In the genomic region with DNA sequence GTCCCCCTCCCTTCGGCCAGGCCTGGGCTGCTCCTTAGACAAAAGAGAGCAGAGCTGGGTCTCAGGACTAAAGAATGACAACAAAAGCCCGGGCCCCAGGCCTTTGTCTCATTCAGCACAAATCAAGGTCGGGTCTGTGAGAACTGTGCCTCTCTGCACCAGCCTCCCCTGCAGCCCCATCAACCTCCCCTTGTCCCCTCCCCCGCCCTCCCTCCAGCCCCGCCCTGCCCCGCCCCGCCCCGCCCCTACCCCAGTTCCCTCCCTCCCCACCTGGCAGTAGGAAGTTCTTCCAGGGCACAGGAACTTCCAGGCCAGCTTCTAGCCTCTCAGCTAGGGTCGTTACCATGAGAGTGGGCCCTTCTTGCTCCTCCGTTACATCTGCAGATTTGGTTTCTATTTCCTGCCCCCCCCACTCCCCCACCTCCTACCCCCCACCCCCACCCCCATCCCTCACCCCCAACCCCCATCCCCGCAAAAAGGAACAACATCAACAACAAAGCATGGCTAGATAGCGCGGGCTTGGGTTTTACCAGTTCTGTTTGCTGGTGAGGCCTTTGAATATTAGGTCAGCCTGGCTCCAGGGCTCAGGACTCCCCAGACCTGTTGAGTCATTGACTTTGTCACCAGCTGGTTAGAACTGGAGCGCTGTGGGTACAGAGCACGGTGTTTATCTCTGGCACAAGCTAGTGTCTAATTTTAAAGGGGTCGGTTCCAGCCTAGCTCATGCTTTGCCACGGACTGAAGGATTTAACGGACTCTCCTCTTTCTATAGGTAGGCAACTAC, we compare ENCODE assay signal across 8 mouse cellular contexts.
DNase-seq lines count a peak whose midpoint lies in the region; ATAC-seq and TF ChIP-seq lines count a peak whose summit lies in the region.

No protein-coding gene starts in this region.

- no peaks in the 10 kb centered on the region for H3K9me3 ChIP-seq in lung, embryonic 16.5 days (ENCODE audit: control insufficient read depth, low read length)
- no peaks in the 10 kb centered on the region for H3K9me3 ChIP-seq in forebrain, embryonic 11.5 days (ENCODE audit: control insufficient read depth, low read length)
- no peaks in the 10 kb centered on the region for H3K9me3 ChIP-seq in kidney, postnatal 0 days (replicated peaks; ENCODE audit: low read length)
- no peaks in the 10 kb centered on the region for H3K9me3 ChIP-seq in midbrain, embryonic 16.5 days (replicated peaks; ENCODE audit: control insufficient read depth, low read length, poor library complexity, severe bottlenecking)

- no peaks in the 10 kb centered on the region for H3K27me3 ChIP-seq in lung, embryonic 16.5 days (ENCODE audit: control insufficient read depth, insufficient read depth, low read depth, low read length)
- no peaks in the 10 kb centered on the region for H3K27me3 ChIP-seq in forebrain, embryonic 11.5 days (ENCODE audit: control insufficient read depth, insufficient read depth, low read length)
- no peaks in the 10 kb centered on the region for H3K27me3 ChIP-seq in kidney, postnatal 0 days (ENCODE audit: insufficient read depth, low read length)
- H3K27me3 ChIP-seq in midbrain, embryonic 16.5 days (ENCODE audit: control insufficient read depth, insufficient read depth, low read depth, low read length) = no peaks in the 10 kb centered on the region

- 39% methylated on average over 13 of the region's 18 CpGs for WGBS in lung, embryonic 16.5 days
- 5% methylated on average over 16 of the region's 18 CpGs for WGBS in forebrain, embryonic 11.5 days
- 23% methylated on average over 17 of the region's 18 CpGs for WGBS in kidney, postnatal 0 days
- WGBS in midbrain, embryonic 16.5 days = 10% methylated on average over 15 of the region's 18 CpGs

- H3K36me3 ChIP-seq in lung, embryonic 16.5 days (ENCODE audit: control insufficient read depth, insufficient read depth, low read length) = no peaks in the 10 kb centered on the region
- H3K36me3 ChIP-seq in forebrain, embryonic 11.5 days (ENCODE audit: control insufficient read depth, insufficient read depth, low read length) = no peaks in the 10 kb centered on the region
- H3K36me3 ChIP-seq in kidney, postnatal 0 days (ENCODE audit: insufficient read depth, low read length) = no peaks in the 10 kb centered on the region
- no peaks in the 10 kb centered on the region for H3K36me3 ChIP-seq in midbrain, embryonic 16.5 days (ENCODE audit: control insufficient read depth, insufficient read depth, low read length)

- no peak for TF ChIP-seq CTCF in kidney, postnatal 0 days (IDR thresholded peaks at IDR 0.05; ENCODE audit: low read depth)

- no peak overlapping the region for H3K4me3 ChIP-seq in lung, embryonic 16.5 days (ENCODE audit: low read length)
- H3K4me3 ChIP-seq in forebrain, embryonic 11.5 days (ENCODE audit: low read depth, low read length) = no peak overlapping the region
- H3K4me3 ChIP-seq in kidney, postnatal 0 days (replicated peaks; ENCODE audit: low read depth, low read length) = no peak overlapping the region
- no peak overlapping the region for H3K4me3 ChIP-seq in midbrain, embryonic 16.5 days (ENCODE audit: low read depth, low read length)

- ATAC-seq in lung, embryonic 16.5 days (ENCODE audit: low read depth) = peak; percentile 67
- ATAC-seq in forebrain, embryonic 11.5 days (replicated peaks; ENCODE audit: low FRiP score) = peak; percentile 97
- peak; percentile 77 for ATAC-seq in kidney, postnatal 0 days (replicated peaks; ENCODE audit: low FRiP score, low read depth)
- peak; percentile 52 for ATAC-seq in midbrain, embryonic 16.5 days

- H3K9ac ChIP-seq in lung, embryonic 16.5 days (ENCODE audit: low read length) = no peak overlapping the region
- peak overlapping the region; percentile 0 for H3K9ac ChIP-seq in forebrain, embryonic 11.5 days (ENCODE audit: low read length)
- H3K9ac ChIP-seq in kidney, postnatal 0 days (ENCODE audit: low read depth, low read length) = no peak overlapping the region
- H3K9ac ChIP-seq in midbrain, embryonic 16.5 days (ENCODE audit: low read depth, low read length) = no peak overlapping the region

- H3K4me2 ChIP-seq in lung, embryonic 16.5 days (ENCODE audit: low read depth, low read length) = peak overlapping the region; percentile 13; the same call in 1 of the 2 replicates
- peak overlapping the region; percentile 35; the same call in 1 of the 2 replicates for H3K4me2 ChIP-seq in forebrain, embryonic 11.5 days (ENCODE audit: low read depth, low read length, severe bottlenecking)
- H3K4me2 ChIP-seq in kidney, postnatal 0 days (ENCODE audit: low read length) = 0 out of 2 replicates have a peak overlapping the region, but pooled peaks have one; percentile 19
- H3K4me2 ChIP-seq in midbrain, embryonic 16.5 days (ENCODE audit: low read length) = no peak overlapping the region

- H3K27ac ChIP-seq in lung, embryonic 16.5 days (ENCODE audit: low read length) = no peak overlapping the region
- peak overlapping the region; percentile 81 for H3K27ac ChIP-seq in forebrain, embryonic 11.5 days (ENCODE audit: low read depth, low read length)
- peak overlapping the region; percentile 54 for H3K27ac ChIP-seq in kidney, postnatal 0 days
- H3K27ac ChIP-seq in midbrain, embryonic 16.5 days (ENCODE audit: low read length) = no peak overlapping the region

- DNase-seq in lung, postnatal 36 days = no peak
- DNase-seq in forebrain, embryonic 11.5 days (ENCODE audit: low spot score) = peak; percentile 92
- DNase-seq in kidney, postnatal 0 days (ENCODE audit: low spot score) = peak; percentile 47
- DNase-seq in cerebellum, postnatal 14 days = no peak
- no peak for DNase-seq in left cerebral cortex, adult 9 months (ENCODE audit: low spot score in 2 of 2)
- no peak for DNase-seq in layer of hippocampus, postnatal 10 days (ENCODE audit: low spot score in 2 of 2)

- peaks cover 19% of the 10 kb centered on the region for H3K4me1 ChIP-seq in lung, embryonic 16.5 days (replicated peaks; ENCODE audit: control insufficient read depth, insufficient read depth, low read length)
- peaks cover 11% of the 10 kb centered on the region for H3K4me1 ChIP-seq in forebrain, embryonic 11.5 days (replicated peaks; ENCODE audit: control insufficient read depth, insufficient read depth, low read length)
- H3K4me1 ChIP-seq in kidney, postnatal 0 days (replicated peaks; ENCODE audit: insufficient read depth, low read length) = peaks cover 13% of the 10 kb centered on the region
- H3K4me1 ChIP-seq in midbrain, embryonic 16.5 days (ENCODE audit: control insufficient read depth, insufficient read depth, low read length) = peaks cover 8% of the 10 kb centered on the region

Comparison
In these comparisons a context has a peak if more than half of its experiments do, and no peak if none do; other contexts are left out.
1. H3K27ac ChIP-seq: peak in forebrain, embryonic 11.5 days (single experiment) and kidney, postnatal 0 days (single experiment); none in lung, embryonic 16.5 days (single experiment) and midbrain, embryonic 16.5 days (single experiment).
2. DNase-seq: peak in forebrain, embryonic 11.5 days (single experiment) and kidney, postnatal 0 days (single experiment); none in lung, postnatal 36 days (single experiment), cerebellum, postnatal 14 days (0 of 2), left cerebral cortex, adult 9 months (0 of 2) and layer of hippocampus, postnatal 10 days (0 of 2).
3. Peak in every context shown above with its lines, with median percentiles within 50 percentile points of each other: ATAC-seq.